Mouse (Mus musculus) NIH3T3 (cell line): ENCODE data around the gene Gm49337.

Source experiments
- DNase-seq: peaks from one replicate; pipeline ENCODE4 v3.0.0-alpha.2; 2012; ENCODE audit warnings: low read depth

Gm49337 gene

DNA sequence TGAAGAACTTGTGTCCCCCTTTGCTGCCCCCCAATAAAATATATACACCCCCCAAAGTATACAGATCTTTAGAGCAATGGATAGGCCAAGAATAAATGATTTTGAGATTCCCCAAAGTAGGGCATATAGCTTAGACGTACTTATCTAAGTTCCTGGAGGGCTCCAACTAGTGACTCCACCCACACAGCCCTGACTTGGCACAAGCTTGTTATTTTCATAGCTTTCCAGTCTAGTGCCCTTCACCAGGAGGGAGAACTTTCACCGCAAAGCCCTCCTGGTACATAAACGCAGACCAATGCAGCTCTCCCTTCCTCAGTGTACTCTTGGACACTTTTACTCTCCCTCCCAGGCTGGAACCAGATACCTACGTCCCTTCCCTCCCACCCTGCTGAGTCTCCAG, 11.0 kb upstream of the Gm49337 start:
- no peak for DNase-seq

DNA sequence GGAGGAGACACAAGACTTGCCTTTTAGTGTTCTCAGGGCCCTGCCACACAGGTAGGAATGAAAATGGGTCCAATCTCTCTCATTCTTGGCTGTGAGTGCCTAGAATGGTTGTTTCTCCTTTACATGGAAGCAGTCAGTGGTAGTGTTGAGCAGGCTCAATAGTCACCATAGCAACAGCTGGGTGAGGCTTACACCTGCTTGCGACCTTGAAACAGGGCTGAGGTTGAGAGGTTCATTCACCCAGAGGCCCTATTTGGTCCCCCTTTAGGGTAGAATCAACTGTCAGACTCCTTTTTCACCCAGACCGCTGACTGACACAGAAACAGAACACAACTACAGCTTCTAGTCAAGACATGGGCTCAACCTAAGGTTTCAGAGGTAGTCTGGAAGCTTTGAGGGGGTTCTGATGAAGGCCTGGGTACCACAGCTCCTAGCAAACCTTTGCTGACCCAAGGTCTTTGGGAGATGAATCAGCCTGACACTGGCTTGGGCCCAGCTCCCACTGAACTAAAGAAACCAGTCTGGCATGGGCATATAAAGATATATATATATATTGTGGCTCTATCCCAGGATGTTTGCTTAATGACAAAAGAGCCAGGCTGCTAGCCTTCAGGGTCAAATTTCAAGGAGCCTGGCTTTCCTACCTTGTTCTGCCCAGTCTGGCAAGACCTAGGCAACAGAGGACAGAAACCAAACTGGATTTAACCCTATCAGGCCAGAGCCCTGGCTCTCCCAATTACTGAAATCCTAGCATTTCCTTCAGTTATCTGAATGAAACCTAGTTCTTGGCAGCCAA, 8.2 kb upstream of the Gm49337 start:
- DNase-seq, result no peak

DNA sequence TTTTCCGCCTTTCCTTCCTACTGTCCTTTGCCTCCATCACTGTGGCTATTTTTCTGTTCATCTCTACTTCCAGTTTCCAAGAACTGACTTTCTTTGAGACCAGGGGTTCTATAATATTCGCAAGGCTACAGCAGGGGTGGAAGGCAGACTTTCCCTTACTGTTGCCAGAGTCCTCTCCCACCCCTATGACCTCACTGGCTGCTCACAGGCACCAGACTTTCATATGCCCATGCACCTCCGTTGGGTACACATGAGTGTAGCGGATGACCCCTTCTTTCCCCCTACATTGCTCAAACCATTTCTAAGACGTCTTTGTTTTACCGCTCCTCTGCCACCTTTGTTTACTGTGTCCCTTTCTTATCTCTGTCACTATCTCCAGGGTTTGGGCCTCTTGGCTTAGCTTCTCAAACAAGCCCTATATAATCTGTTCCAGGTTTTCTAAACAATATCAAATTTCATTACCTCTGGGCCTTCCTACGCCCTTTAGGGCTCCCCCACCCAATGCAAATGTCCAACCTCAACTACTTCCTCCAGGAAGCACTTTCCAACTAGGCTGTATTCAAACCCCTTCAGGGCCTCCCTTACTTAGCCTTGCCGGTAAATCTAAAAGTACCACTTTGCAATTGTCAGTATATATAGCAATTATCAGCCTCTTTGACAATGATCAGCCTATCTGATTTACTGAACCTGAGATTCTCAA, 7.3 kb upstream of the Gm49337 start:
- no peak for DNase-seq

DNA sequence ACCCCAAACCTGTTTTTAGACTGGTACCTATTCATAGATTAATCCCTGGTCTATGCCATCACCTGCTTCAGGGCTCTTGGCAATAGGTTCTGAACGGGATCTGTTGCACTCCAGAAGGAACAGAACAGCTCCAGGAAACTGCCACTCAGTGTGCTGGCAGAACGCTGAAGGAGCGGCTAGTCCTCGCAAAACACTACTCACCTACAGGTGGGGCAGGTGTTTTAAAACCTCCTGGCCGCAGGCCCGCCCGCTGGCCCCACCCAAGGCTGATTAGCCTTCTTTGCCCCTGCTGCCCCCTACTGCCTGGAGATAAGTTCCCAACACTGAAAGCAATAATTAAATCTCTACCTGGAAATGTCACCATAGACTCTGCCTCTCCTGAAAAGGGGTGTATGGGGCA, 5.8 kb upstream of the Gm49337 start, which contains the start of gene Tspan1:
Gene Tspan1 (minus strand): TSS at position 198 of the 400 bp plus-strand sequence.
- DNase-seq, result no peak

DNA sequence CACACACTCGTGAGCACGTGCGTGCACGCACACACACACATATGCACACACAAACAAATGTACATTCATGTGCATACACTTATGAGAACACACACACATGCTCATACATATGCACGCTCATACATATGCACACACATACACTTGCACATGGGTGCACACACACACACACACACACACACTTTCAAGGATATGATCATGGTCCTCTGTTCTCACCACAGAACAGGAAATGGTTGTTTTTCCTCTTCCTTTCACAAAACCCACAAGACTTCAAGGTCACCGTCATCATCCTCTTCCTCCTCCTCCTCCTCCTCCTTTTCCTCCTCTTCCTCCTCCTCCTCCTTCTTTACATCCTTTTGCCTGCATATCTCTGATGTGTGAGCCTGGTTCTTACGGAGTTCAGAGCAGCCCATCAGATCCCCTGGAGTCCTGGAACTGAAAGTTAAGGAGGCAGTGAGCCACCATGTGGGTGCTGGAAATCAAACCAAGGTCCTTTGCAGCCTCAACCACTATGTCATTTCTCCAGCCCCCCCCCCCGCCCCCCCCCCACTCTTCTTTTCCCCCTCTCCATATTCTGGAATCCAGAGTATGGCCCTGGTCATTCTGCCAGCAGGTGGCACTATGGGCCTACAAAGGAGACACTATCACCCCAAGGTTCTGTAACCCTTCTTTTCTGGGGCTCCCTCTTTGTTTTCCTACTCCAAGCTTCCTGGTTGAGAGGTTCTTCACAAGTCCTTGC, 4.4 kb upstream of the Gm49337 start:
- DNase-seq, result peak; percentile 86

DNA sequence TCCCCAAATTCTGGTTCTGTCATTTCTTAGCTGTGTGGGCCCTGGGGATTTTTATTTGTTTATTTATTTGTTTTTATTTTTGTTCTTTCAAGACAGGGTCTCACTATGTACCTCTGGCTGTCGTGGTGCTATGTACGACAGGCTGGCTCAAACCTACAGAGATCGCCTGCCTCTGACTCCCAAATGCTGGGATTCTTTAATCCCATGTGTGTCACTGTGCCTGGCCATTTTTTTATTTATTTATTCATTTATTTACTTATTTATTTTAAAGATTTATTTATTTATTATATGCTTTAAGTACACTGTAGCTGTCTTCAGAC, 3.9 kb upstream of the Gm49337 start:
- DNase-seq, result no peak

DNA sequence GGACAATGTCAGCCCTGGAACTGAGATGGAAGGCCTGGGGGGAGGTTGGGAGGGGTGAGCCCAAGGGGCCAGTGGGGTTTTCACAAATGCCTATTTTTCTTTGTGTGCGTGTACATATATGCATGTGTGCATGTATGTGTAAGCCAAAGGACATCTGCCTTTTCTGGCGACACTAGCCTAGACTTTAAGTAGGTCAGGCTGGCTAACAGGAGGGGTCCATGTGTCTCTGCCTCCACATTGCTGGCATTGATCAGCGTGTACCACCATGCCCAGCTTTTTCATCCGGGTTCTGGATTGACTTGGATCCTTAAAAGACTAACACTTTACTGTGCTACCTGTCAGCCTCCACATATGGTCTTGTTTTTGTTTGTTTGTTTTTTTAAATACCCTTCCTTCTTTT, 568 bp downstream of the Gm49337 start:
- DNase-seq, result no peak

DNA sequence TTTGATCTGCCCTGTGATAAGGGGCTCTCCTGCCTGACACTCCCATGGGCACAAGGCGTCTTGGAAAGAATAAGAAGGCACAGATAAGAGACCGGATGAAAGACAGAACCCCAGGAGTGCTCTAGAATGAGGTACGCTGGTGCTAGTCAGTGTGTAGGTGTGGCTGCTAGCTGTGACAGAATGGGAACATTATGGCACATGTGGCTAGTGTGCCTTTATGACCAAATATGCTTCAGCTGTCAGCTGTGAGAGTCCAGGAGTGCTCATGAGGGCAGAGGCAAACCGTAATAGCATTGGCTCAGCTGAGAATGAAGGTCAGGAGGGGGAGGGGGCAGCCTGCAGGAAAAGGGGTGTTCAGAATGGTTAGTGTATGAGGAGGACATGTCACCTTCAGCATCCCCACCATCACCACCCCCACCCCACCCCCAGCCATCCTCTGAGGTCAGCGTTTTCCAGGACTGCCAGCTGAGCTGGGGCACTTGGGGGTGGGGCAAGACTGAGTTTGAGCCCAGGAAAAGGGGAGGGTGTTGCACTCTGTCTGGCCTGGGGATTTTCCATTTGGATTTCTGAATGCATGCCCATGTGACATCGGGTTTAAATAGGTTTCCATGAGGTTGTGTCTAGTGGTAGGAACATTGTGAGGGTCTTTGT, 1.4 kb downstream of the Gm49337 start:
- DNase-seq, result peak; percentile 44

DNA sequence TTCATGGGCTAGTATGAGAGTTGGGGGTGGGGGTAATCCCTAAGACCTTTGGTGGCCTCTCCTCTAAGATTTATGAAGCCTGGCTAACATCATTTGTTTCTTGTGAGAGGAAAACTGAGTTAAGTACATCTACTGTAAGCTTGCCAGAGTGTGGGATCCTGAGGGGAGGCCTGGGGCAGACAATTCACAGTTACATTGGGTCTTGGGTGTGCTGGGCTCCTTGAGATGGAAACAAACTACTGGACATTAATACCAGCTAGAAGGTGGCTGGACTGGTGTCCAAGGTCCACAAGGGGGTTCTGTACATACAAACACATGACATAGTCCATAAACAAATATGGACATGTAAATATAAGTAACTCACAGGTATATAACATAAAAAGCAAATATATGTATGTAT, 2.0 kb downstream of the Gm49337 start:
- no peak for DNase-seq

DNA sequence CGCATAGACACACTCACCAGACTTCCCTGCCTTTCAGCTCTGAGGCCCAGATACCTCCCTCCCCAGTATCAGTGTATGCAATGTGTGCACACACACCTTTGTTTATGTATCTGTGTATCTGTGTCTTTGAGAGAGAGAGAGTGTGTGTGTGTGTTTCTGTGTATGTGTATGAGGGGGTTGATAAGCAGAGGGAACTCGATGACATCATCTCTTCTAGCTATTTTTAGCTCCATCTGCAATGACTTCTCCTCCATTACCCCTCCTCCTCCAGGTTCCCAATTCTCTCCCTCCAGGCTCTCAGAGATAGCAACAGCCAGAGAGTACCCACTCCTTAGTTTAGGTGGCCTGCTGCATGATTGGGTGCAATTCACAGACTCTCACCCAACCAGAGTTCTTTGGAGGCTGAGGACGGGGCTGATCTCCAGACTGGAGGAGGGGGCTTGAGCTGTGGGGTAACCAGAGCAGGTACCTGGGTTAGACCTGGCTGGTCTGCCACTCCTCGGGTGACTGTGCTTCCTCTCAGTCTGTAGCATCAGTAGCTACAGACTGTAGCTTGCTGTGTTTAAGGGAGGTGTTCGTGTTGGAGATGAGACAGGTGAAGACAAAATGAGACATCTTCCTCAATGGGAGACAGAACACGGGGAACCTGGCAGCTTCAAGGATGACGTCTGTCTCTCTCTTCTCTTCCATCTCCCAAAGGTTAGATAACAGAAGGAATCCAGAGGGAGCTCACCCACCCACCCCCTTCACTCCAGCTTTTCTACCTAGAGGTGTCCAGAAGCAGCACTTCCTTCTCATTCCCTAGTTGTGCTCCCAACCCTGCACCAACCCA, 2.7 kb downstream of the Gm49337 start:
- peak; percentile 52 for DNase-seq

DNA sequence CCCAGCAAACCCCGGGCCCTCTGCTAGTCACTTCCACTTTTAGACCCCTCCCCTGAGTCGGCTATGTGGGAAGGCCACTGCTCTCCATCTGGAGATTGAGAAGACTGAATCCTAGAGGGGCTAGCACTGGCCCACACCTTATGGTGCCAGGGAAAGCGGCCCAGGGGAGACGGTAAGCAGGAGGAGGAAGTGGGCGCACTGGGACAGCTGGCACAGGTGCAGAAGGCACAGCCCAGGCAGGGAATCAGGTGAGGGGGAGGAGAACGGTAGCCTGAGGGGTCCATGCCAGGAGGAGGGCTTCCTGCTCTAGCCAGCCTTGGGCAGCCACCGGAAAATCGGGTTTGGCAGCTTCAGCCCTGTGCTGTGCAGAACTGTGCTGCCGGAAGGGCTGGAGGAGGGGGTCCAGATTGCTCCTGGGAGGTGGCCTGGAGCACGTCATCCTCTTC, 3.4 kb downstream of the Gm49337 start:
- DNase-seq, result no peak

DNA sequence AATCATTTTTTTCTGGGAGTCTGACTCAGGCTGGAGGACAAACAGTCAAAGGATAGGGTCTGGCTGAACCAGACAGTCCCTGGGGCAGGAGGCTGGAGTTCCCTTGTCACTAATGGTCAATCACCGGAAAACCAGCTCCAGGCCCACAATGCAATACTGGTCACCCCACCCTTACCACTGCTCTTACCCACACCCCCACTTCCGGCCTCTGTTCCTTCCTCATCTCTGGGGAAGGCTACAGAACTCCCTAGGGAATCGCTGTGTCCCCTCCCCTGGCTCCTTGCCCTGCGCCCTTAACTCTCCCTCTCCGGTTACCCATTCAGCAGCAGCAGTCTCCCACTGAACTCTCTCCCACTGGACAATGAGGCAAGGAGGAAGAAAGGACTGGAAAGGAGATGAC, 4.0 kb downstream of the Gm49337 start:
- DNase-seq, result no peak

DNA sequence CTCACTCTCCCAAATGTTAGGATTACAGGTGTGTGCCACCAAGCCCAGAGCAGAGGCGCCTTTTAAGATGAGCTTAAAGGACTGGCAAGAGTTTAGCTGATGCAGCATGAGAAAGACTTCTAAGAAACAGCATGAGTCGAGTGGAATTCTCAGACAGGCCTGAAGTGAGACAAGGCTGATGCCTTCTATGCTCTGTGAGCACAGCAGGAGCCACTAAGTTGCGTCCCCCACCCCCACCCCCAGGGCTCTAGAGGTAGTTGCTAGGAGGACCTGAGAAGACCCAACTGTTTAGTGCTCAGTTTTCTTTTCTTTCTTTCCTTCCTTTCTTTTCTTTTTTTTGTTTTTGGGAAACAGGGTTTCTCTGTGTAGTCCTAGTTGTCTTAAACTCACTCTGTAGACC, 8.9 kb downstream of the Gm49337 start:
- DNase-seq, result no peak

DNA sequence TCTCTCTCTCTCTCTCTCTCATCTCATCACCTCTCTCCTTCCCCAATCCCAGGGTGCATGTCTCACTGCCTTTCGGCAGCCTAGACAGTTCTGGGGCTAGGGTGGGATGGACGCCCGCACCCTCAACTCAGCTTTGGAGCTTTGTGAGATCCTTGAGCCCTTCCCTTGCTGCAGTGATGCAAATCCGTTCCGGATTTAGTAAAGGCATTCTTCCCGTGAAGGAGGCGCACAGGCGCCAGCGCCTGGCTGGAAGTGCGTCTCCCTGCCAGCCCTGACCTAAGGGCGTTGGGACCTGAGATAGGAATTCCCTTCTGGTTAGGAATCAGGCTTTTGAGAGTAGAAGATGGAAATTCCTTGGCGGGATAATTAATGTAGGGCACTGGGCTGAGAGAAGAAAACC, 9.6 kb downstream of the Gm49337 start:
- peak; percentile 34 for DNase-seq

DNA sequence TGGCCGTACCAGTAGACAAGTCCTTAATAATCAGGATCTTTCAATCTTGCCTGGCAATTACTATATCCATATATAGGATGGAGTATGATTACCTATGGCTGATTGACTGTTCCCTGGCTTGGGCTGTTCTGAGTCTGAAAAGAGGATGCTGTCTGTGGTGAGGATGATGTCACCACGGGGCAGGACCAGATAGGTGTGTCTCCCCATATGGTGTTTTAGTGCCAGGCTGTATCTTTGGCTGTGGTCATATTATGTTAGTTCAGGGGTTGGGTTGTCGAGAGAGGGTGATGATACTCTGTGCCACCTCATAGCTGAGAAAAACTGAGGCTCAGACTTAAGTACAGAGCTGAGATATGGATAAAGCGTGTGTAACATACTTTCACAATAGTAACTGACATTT, 11.9 kb downstream of the Gm49337 start:
- no peak for DNase-seq

DNA sequence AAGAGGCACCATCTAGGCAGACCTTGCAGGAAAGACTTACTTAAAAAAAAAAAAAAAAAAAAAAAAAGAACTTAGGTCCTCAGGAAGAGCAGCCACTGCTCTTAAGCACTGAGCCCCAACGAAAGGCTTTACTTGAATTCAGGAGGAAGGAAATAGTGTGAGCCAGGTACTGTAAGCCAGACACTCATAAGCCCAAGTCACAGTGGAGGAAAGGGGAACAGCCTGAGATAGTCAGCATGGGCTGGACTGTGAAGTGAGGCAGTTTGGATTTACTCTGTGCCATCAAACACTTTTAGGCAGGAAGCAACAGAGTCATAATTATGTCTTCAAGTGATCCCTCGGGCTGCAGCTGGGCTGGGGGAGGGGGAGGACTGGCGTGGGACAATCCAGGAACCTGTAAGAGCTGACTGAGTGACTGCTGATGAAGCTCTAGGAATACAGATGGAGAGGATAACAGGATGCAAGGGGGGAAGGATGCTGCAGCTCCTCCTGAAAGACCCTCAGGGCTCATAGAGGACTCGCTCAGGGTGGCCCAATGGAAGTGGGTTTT, 19.2 kb downstream of the Gm49337 start:
- DNase-seq, result no peak

DNA sequence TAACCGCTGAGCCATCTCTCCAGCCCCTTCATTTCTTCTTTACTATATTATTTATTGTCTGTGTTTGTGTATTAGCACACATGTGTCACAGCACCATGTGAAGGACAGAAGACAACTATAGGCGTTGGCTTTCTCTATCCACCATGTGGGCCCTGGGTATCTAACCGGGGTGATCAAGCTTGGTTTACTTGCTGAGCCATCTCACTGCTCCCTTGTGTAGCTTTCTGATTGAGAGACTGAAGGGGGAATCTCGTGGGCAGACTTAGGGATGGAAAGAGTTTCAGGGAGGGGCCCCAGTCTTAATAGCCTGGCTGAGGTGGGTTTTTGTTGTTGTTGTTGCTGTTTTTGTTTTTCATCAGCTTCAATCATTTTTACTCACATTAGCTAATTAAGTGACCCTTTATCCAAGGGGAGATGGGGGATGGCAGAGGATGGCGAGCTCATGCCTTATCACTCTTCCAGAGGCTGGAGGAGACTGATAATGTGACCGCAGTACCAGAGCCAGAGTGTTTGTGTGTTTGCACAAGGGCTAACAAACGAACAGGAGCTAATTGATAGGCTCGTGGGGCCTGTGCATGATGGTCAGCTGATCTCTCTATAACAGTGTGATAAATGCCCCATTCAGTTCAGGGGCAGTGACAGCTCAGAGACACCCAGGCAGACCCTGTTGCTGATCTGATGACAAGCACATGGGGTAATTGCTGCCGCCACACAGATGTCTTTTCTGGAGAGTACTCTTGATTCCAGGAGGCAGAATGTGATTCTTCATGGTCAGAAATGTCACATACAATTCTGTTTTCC, 20.6 kb downstream of the Gm49337 start:
- no peak for DNase-seq

DNA sequence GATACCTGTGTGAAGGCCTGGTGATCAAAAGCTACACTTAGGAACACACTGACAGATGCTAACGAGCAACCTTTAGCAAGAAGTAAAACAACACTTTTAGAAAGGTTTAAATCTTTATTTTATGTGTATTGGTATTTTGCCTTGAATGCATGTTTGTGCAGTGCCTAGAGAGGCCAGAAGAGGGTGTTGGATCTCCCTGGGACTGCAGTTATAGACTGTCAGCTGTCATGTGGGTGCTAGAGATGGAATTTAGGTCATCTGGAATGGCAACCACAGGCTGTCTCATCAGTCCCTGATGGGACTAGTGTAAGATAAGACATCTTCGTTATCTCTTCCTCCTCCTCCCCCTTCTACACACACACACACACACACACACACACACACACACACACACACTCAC, 25.2 kb downstream of the Gm49337 start:
- DNase-seq, result peak; percentile 29

DNA sequence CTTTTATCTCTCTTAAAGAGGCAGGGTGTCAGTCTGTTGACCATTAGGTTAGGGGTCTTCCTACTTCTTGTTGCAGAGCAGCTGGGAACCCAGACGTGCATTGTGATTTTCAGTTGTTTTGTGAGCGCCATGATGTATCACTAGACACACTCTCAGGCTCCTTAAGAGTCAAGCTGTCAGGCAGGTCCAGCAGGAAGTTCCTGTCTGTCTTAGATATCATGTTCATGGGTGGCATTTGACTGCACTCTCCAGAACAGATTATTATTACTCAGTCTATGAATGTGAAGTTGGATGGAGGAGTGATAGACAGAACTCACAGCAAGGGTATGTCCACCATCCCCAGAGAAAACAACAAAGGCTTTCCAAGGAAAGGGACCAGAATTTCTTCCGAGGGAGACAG, 31.2 kb downstream of the Gm49337 start:
- no peak for DNase-seq

DNA sequence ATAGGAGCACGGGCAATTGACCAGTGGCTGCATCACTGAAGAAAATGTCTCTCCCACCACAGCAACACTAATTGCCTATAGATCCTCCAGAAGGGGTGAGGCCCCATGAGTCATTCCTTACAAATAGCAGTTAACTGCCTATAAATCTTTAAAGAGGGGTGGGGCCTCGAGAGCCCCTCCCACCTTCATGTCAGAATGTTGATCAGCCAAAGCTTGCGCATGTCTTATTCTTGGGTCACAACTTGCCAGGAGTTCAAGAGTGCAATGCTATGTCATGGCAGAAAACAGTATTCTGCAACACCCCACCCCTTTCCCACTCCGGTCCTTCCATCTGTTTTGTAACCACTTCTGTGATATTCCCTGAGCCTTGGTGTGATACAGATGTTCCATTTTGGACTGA, 33.3 kb downstream of the Gm49337 start:
- DNase-seq, result peak; percentile 65
